Mouse (Mus musculus): ENCODE measurements around the gene Crisp4.
A peak's percentile ranks its signal among the peaks of the same experiment; 100 is the strongest.

The Crisp4 gene

GRCm38 (mm10) chr1:18145802-18146201, at the start of gene Crisp4:
Gene Crisp4, minus strand, starts transcription at chr1:18145902.
- no peak for DNase-seq

- DNase-seq, result no peak
Observed at GRCm38 (mm10) chr1:18191719-18192118, 46.0 kb upstream of the Crisp4 start.

GRCm38 (mm10) chr1:18190714-18191712, 45.3 kb upstream of the Crisp4 start:
- no peak for DNase-seq

- DNase-seq, result no peak
Observed at GRCm38 (mm10) chr1:18181167-18181566, 35.5 kb upstream of the Crisp4 start.

GRCm38 (mm10) chr1:18170573-18170972, 24.9 kb upstream of the Crisp4 start:
- DNase-seq, result no peak

GRCm38 (mm10) chr1:18168261-18168660, 22.6 kb upstream of the Crisp4 start:
- no peak for DNase-seq

GRCm38 (mm10) chr1:18159082-18159481, 13.4 kb upstream of the Crisp4 start:
- DNase-seq, result no peak

GRCm38 (mm10) chr1:18148211-18148610, 2.5 kb upstream of the Crisp4 start:
- DNase-seq, result no peak

GRCm38 (mm10) chr1:18131691-18132090, 14.0 kb downstream of the Crisp4 start:
- no peak for DNase-seq

GRCm38 (mm10) chr1:18129983-18130382, 15.7 kb downstream of the Crisp4 start:
- no peak for DNase-seq

GRCm38 (mm10) chr1:18106720-18107355, 38.9 kb downstream of the Crisp4 start:
- no peak for DNase-seq

GRCm38 (mm10) chr1:18105866-18106529, 39.7 kb downstream of the Crisp4 start:
- peak in 1 of 2 experiments; percentile 11 for DNase-seq

GRCm38 (mm10) chr1:18105029-18105865, 40.5 kb downstream of the Crisp4 start:
- DNase-seq, result no peak
